Mouse (Mus musculus) forebrain, embryonic 10.5 days (tissue): Measurements from ENCODE around the gene Fcer1a. TPM values are rescaled to one million over a fixed set of nuclear protein-coding genes. Genes with fewer than 3 reads are reported as not detected.

ENCODE experiments used
- polyA plus RNA-seq: library from polyadenylated mRNA; unstranded; fragments of >200 nt; fragmentation: Nextera tagmentation; extraction: Ambion mirVana; gene quantifications from 2 replicates; pipeline ENCODE4 v1.2.1, GENCODE M21; 2016

The Fcer1a gene
- polyA plus RNA-seq, 1 experiment from 2014 or later = not detected

Other genes with a start within 250 kb of the Fcer1a start
- not detected in 2 replicates for gene Olfr1408, start 89.8 kb downstream of the Fcer1a start, polyA plus RNA-seq
- gene Olfr1406, start 36.6 kb downstream of the Fcer1a start, polyA plus RNA-seq = not detected in 2 replicates
- not detected in 2 replicates for gene Olfr218, start 29.4 kb downstream of the Fcer1a start, polyA plus RNA-seq
- gene Olfr1404, start 14.8 kb downstream of the Fcer1a start, polyA plus RNA-seq = not detected in 2 replicates
- gene Olfr418, start 38.8 kb upstream of the Fcer1a start, polyA plus RNA-seq = not detected in 2 replicates
- not detected in 2 replicates for gene Mptx2, start 50.6 kb upstream of the Fcer1a start, polyA plus RNA-seq
- gene Ackr1, start 106.5 kb upstream of the Fcer1a start, polyA plus RNA-seq = 0.95 and 1.1 TPM in 2 replicates
- 4.8 and 6.4 TPM in 2 replicates for gene Aim2, start 123.7 kb upstream of the Fcer1a start, polyA plus RNA-seq
- 1.6 and 1.9 TPM in 2 replicates for gene Cadm3, start 140.5 kb upstream of the Fcer1a start, polyA plus RNA-seq